7 mouse cellular contexts compared by ENCODE assay signal in the genomic region with DNA sequence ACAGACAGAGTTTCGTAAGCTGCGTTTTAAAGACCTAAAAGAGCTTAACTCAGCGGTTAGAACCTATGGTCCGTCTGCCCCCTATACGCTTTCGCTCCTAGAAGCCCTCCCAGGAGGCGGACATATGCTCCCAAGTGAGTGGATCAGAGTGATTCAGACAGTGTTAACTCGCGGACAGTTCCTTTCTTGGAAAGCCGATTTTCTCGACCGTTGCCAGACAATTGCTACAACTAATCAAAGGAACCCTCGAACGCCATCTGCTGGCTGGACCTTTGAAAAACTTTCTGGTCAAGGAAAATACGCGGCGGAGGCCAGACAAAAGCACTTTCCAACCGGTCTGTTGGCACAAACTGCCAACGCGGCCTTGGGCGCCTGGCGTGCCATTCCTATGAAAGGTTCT. TPM values are rescaled to one million over a fixed set of nuclear protein-coding genes. Genes with fewer than 3 reads are reported as not detected.
DNase-seq lines count a peak whose midpoint lies in the region; ATAC-seq and TF ChIP-seq lines count a peak whose summit lies in the region.

No protein-coding gene starts in this region.

- peak overlapping the region; percentile 37 for H3K27ac ChIP-seq in embryonic fibroblast, embryonic 13.5 days (ENCODE audit: insufficient read depth, low read length)
- peak overlapping the region; percentile 88 for H3K27ac ChIP-seq in limb, embryonic 12.5 days
- peak overlapping the region; percentile 78 for H3K27ac ChIP-seq in midbrain, embryonic 14.5 days (replicated peaks; ENCODE audit: low read depth, low read length)
- peak overlapping the region; percentile 71 for H3K27ac ChIP-seq in spleen, adult 2 months (ENCODE audit: insufficient read depth, low read length)

- ATAC-seq in limb, embryonic 12.5 days (ENCODE audit: insufficient number of reproducible peaks, insufficient read depth, low FRiP score, low TSS enrichment, low read depth) = peak; percentile 87
- peak; percentile 76; the same call in 1 of the 2 replicates for ATAC-seq in midbrain, embryonic 14.5 days (ENCODE audit: low FRiP score, low TSS enrichment)

- H3K4me1 ChIP-seq in embryonic fibroblast, embryonic 13.5 days (ENCODE audit: control insufficient read depth, insufficient read depth, low read length) = no peaks in the 10 kb centered on the region
- H3K4me1 ChIP-seq in limb, embryonic 12.5 days (replicated peaks) = peaks cover 4% of the 10 kb centered on the region; the same call in 1 of the 2 replicates
- H3K4me1 ChIP-seq in midbrain, embryonic 14.5 days (ENCODE audit: control insufficient read depth, insufficient read depth, low read length) = 0 out of 2 replicates have a peak, but pooled peaks cover 7% of the 10 kb centered on the region
- H3K4me1 ChIP-seq in spleen, adult 2 months (ENCODE audit: control insufficient read depth, insufficient read depth, insufficient read length) = peaks cover 4% of the 10 kb centered on the region; the same call in 1 of the 2 replicates

- WGBS in limb, embryonic 12.5 days = under 1% methylated on average over 22 of the region's 22 CpGs
- under 1% methylated on average over 22 of the region's 22 CpGs for WGBS in midbrain, embryonic 14.5 days
- 2% methylated on average over 22 of the region's 22 CpGs for WGBS in spleen, adult 2 months

- H3K36me3 ChIP-seq in limb, embryonic 12.5 days = no peaks in the 10 kb centered on the region
- H3K36me3 ChIP-seq in midbrain, embryonic 14.5 days (ENCODE audit: control insufficient read depth, insufficient read depth, low read length) = no peaks in the 10 kb centered on the region
- no peaks in the 10 kb centered on the region for H3K36me3 ChIP-seq in spleen, adult 2 months (ENCODE audit: control insufficient read depth, insufficient read depth, low read length)

- TF ChIP-seq CTCF in brain, embryonic 14.5 days (IDR thresholded peaks at IDR 0.05; ENCODE audit: borderline replicate concordance, extremely low read depth, insufficient read depth, insufficient read length) = peak; percentile 66
- no peak for TF ChIP-seq CTCF in embryonic fibroblast, embryonic 13.5 days (IDR thresholded peaks at IDR 0.05; ENCODE audit: borderline replicate concordance, insufficient read depth, low read length)
- peak; percentile 29; the same call in 1 of the 2 replicates for TF ChIP-seq CTCF in spleen, adult 2 months (IDR thresholded peaks at IDR 0.05; ENCODE audit: extremely low read depth, insufficient read depth, insufficient read length, insufficient replicate concordance)

- peak overlapping the region; percentile 76 for H3K4me2 ChIP-seq in limb, embryonic 12.5 days
- peak overlapping the region; percentile 92 for H3K4me2 ChIP-seq in midbrain, embryonic 14.5 days (ENCODE audit: low read length)

- DNase-seq in brain, embryonic 14.5 days (ENCODE audit: low read depth) = peak; percentile 96
- peak; percentile 92 for DNase-seq in heart, adult 8-10 months (ENCODE audit: low spot score)
- DNase-seq in kidney, adult 8-10 months = peak; percentile 81 to 95
- peak; percentile 97 for DNase-seq in midbrain, embryonic 14.5 days
- peak; percentile 41 to 82 for DNase-seq in spleen, adult 2 months (ENCODE audit: low read depth in 1 of 2, low spot score in 2 of 2)

- no peaks in the 10 kb centered on the region for H3K9me3 ChIP-seq in limb, embryonic 12.5 days
- no peaks in the 10 kb centered on the region for H3K9me3 ChIP-seq in midbrain, embryonic 14.5 days (ENCODE audit: control insufficient read depth, low read length)

- peak; percentile 24; the same call in 1 of the 2 replicates for TF ChIP-seq POLR2A in brain, embryonic 14.5 days (IDR thresholded peaks at IDR 0.05; ENCODE audit: borderline replicate concordance, extremely low read depth, insufficient read depth, insufficient read length, poor library complexity, severe bottlenecking)
- 0 out of 2 replicates have a peak, but pooled peaks have one; percentile 24 for TF ChIP-seq POLR2A in embryonic fibroblast, embryonic 13.5 days (IDR thresholded peaks at IDR 0.05; ENCODE audit: low read depth, low read length)
- no peak for TF ChIP-seq POLR2A in spleen, adult 2 months (IDR thresholded peaks at IDR 0.05; ENCODE audit: low read depth, low read length)

- peak overlapping the region; percentile 57 for H3K9ac ChIP-seq in limb, embryonic 12.5 days (replicated peaks)
- peak overlapping the region; percentile 59 for H3K9ac ChIP-seq in midbrain, embryonic 14.5 days (replicated peaks; ENCODE audit: low read length)

- H3K4me3 ChIP-seq in embryonic fibroblast, embryonic 13.5 days (ENCODE audit: insufficient read depth, low read length) = peak overlapping the region; percentile 37
- peak overlapping the region; percentile 45 for H3K4me3 ChIP-seq in limb, embryonic 12.5 days (replicated peaks)
- H3K4me3 ChIP-seq in midbrain, embryonic 14.5 days (replicated peaks; ENCODE audit: low read depth, low read length) = peak overlapping the region; percentile 44
- peak overlapping the region; percentile 53 for H3K4me3 ChIP-seq in spleen, adult 2 months (ENCODE audit: extremely low read depth, insufficient read depth, insufficient read length)

- H3K27me3 ChIP-seq in limb, embryonic 12.5 days = peaks cover 5% of the 10 kb centered on the region; the same call in 1 of the 2 replicates
- no peaks in the 10 kb centered on the region for H3K27me3 ChIP-seq in midbrain, embryonic 14.5 days (ENCODE audit: control insufficient read depth, insufficient read depth, low read length)
- no peaks in the 10 kb centered on the region for H3K27me3 ChIP-seq in spleen, adult 2 months (ENCODE audit: control insufficient read depth, insufficient read depth, low read length)

RNA-seq across cellular contexts. Expression of gene Gm14226, which starts 1.6 kb away (rescaled TPM):
- polyA plus RNA-seq in brain, embryonic 14.5 days (2012; rRNA removed) = 0.15 and 0.24 TPM in 2 replicates
- polyA plus RNA-seq in embryonic fibroblast, embryonic 13.5 days (2011; ENCODE audit: insufficient read length, low read depth, missing spikeins) = 0.21 TPM in 1 of 2 replicates, not detected in the other
- total RNA-seq in heart, adult 8-10 months (2022) = under 1 TPM in 3 of 4 experiments, not detected in 1; 0.17 to 0.25 (median 0.22) TPM
- polyA plus RNA-seq in limb, embryonic 12.5 days (2016; fragmentation: Nextera tagmentation; extraction: Ambion mirVana) = 3.6 and 5.1 TPM in 2 replicates
- polyA plus RNA-seq in midbrain, embryonic 14.5 days (2014; fragmentation: Nextera tagmentation; extraction: Ambion mirVana) = 0.11 and 0.22 TPM in 2 replicates
- 2.5 and 3.2 TPM in 2 replicates for polyA plus RNA-seq in spleen, adult 2 months (2012; rRNA removed)

RNA-seq across cellular contexts. Expression of gene Ahcy, which starts 54.6 kb away (rescaled TPM):
- polyA plus RNA-seq in brain, embryonic 14.5 days (2012; rRNA removed) = 73.0 and 87.3 TPM in 2 replicates
- 52.0 and 52.2 TPM in 2 replicates for polyA plus RNA-seq in embryonic fibroblast, embryonic 13.5 days (2011; ENCODE audit: insufficient read length, low read depth, missing spikeins)
- total RNA-seq in heart, adult 8-10 months (2022) = 10 to 100 TPM; 13.0 to 14.9 (median 14.1) TPM
- polyA plus RNA-seq in limb, embryonic 12.5 days (2016; fragmentation: Nextera tagmentation; extraction: Ambion mirVana) = 86.0 and 87.8 TPM in 2 replicates
- polyA plus RNA-seq in midbrain, embryonic 14.5 days (2014; fragmentation: Nextera tagmentation; extraction: Ambion mirVana) = 35.9 and 41.8 TPM in 2 replicates
- 44.2 and 44.5 TPM in 2 replicates for polyA plus RNA-seq in spleen, adult 2 months (2012; rRNA removed)

Comparison
In these comparisons a context has a peak if more than half of its experiments do, and no peak if none do; other contexts are left out.
1. Peak in every context shown above with its lines: DNase-seq, ATAC-seq, H3K4me3 ChIP-seq and H3K27ac ChIP-seq.
2. H3K27ac ChIP-seq: peak in every context shown above with its lines; median percentile 88 in limb, embryonic 12.5 days; 78 in midbrain, embryonic 14.5 days; 71 in spleen, adult 2 months; 37 in embryonic fibroblast, embryonic 13.5 days.